Mouse (Mus musculus) ES-Bruce4 (cell line): ENCODE data around the gene Prickle1. TPM values are rescaled to one million over a fixed set of nuclear protein-coding genes. Genes with fewer than 3 reads are reported as not detected.
A peak's percentile ranks its signal among the peaks of the same experiment; 100 is the strongest.

Experiments
- H3K27ac ChIP-seq: 2 replicates; pipeline ENCODE4 v1.5.1; 2012; ENCODE audit warnings: low read length, inconsistent platforms; ENCODE audit not compliant: insufficient read depth
- H3K27me3 ChIP-seq: 2 replicates; pipeline ENCODE4 v1.6.1; 2012; ENCODE audit warnings: mild to moderate bottlenecking, low read length, inconsistent platforms; ENCODE audit not compliant: control insufficient read depth, poor library complexity, insufficient read depth, severe bottlenecking
- H3K36me3 ChIP-seq: 2 replicates; pipeline ENCODE4 v1.6.1; 2012; ENCODE audit warnings: inconsistent platforms, mild to moderate bottlenecking, low read length, moderate library complexity; ENCODE audit not compliant: control insufficient read depth, poor library complexity, insufficient read depth, severe bottlenecking
- H3K4me1 ChIP-seq: one replicate; pipeline ENCODE4 v1.8.1; 2011; ENCODE audit warnings: low read length; ENCODE audit not compliant: control insufficient read depth, insufficient read depth
- H3K4me3 ChIP-seq: 2 replicates; pipeline ENCODE4 v1.5.1; 2011; ENCODE audit warnings: low read depth, mild to moderate bottlenecking, low read length
- H3K9ac ChIP-seq: 2 replicates; pipeline ENCODE4 v1.6.1; 2012; ENCODE audit warnings: low read depth, mild to moderate bottlenecking, inconsistent platforms; ENCODE audit not compliant: poor library complexity, severe bottlenecking
- H3K9me3 ChIP-seq: replicated peaks from 2 replicates; pipeline ENCODE4 v1.6.1; 2012; ENCODE audit warnings: mild to moderate bottlenecking, low read length, inconsistent platforms; ENCODE audit not compliant: control insufficient read depth, poor library complexity, insufficient read depth, severe bottlenecking
- CTCF ChIP-seq: IDR thresholded peaks from one replicate; pipeline ENCODE4 v1.8.1; 2011; ENCODE audit warnings: low read depth, low read length
- EP300 ChIP-seq: IDR thresholded peaks from 2 replicates; pipeline ENCODE4 v1.6.1; 2011; ENCODE audit warnings: low read depth, low read length; ENCODE audit not compliant: insufficient read depth
- POLR2A ChIP-seq: IDR thresholded peaks from one replicate; pipeline ENCODE4 v1.8.1; 2011; ENCODE audit warnings: low read length; ENCODE audit not compliant: insufficient read depth
- polyA plus RNA-seq: library from polyadenylated mRNA; stranded (reverse); fragments of >200 nt; gene quantifications from 2 replicates; pipeline ENCODE4 v1.2.4, GENCODE M21; 2011; ENCODE audit warnings: low read depth; ENCODE audit not compliant: missing spikeins, insufficient read depth, insufficient read length

The Prickle1 gene
- 9.1 and 10.3 TPM in 2 replicates for polyA plus RNA-seq

DNA sequence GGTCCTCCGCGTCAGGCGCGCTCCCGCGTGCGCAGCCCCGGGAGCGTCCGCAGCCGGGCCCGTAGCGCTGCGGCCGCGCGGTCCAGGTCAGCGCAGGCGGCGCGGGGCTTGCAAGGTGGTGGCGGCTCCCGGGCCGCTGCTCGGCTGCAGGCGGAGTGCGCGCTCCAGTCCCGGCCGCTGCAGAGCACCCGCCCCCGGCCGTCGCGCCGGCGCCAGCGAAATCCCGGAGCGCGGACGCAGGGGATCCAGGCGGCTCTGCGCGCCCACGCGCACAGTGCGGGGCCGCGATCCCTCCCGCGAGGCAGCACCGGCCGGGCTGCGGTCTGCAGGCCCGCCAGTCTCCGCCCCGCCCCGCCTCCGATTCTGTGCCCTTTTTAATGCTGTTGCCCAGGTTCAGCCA, at the start of gene Prickle1:
Prickle1 (minus strand) TSS at position 146 of the 400 bp plus-strand sequence.
- H3K4me1 ChIP-seq: no peaks in the 10 kb centered on the region
- H3K4me3 ChIP-seq: peak within 1 kb of the TSS; percentile 78
- TF ChIP-seq POLR2A: no peak
- TF ChIP-seq CTCF: no peak
- TF ChIP-seq EP300: no peak
- H3K27me3 ChIP-seq: peaks cover 6% of the 10 kb centered on the region
- no peak within 1 kb of the TSS for H3K27ac ChIP-seq
- H3K9me3 ChIP-seq: no peaks in the 10 kb centered on the region
- no peaks in the 10 kb centered on the region for H3K36me3 ChIP-seq
- peak within 1 kb of the TSS; percentile 68 for H3K9ac ChIP-seq

DNA sequence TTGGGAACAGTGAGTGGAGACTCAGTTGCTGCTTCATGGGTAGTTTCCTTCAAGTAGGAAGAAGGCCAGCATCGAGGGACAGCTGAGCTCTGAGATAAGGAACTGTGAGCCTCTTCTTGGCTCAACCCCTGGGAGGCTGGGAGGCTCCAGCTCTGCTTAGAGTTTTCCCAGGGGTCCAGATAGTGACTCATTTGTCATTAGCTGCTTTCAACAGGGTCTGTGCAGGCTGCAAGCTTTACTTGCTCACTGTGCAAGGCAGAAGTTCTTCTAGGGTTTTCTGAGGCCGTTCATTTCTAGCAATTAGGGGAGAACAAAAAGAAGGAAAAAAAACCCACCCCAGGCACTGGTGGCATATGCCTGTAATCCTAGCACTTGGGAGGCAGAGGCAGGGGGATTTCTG, 44.5 kb upstream of the Prickle1 start:
- Histone ChIP-seq H3K27ac (no peak overlapping the region), H3K9me3 (no peaks in the 10 kb centered on the region; the same call in none of the 2 replicates), H3K36me3 (no peaks in the 10 kb centered on the region), H3K4me3 (no peak overlapping the region), H3K27me3 (0 out of 2 replicates have a peak, but pooled peaks cover 1% of the 10 kb centered on the region), H3K4me1 (no peaks in the 10 kb centered on the region), H3K9ac (no peak overlapping the region)
- TF ChIP-seq EP300 (no peak), POLR2A (no peak), CTCF (no peak)

DNA sequence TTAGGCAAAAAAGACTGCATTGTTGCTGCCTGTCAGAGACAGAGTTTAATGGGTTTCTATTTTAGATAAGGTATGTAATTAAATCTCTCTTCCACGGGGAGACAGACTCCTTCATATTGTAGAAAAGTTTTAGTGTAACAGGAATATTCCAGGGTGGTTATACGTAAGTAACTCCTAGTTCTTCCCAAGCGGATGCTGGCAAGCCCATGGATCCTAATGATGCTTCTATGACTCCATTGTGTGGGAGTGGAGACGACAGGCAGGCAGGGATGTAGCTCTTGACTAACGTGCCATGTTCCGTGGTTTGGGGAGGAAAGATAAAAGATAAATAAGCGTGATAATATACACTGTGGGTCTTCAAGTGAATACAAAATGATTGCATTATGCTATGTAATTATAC, 41.3 kb upstream of the Prickle1 start:
- Histone ChIP-seq H3K27ac (no peak overlapping the region), H3K4me1 (no peaks in the 10 kb centered on the region), H3K27me3 (0 out of 2 replicates have a peak, but pooled peaks cover 1% of the 10 kb centered on the region), H3K36me3 (no peaks in the 10 kb centered on the region), H3K4me3 (no peak overlapping the region), H3K9me3 (no peaks in the 10 kb centered on the region; the same call in none of the 2 replicates), H3K9ac (no peak overlapping the region)
- TF ChIP-seq POLR2A: no peak
- no peak for TF ChIP-seq EP300
- TF ChIP-seq CTCF: no peak

DNA sequence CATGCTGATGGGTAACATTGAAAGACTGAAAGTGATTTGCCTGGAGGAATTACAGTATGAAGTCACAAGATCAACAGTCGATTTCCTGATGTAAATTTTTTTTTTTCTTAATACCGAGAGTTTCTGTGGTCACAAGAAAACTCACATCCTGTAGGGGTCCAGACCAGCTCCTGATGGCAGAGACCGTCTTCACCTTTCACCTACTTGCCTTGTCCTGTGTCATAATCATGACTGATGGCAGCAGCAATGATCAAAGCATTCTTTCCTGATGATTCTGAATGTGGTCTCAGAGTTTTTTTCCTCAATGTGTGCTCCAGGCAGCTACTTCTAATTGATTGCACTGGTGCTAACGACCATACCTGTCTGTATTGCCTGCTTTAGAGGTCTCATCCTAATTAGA, 39.9 kb upstream of the Prickle1 start:
- Histone ChIP-seq H3K9me3 (no peaks in the 10 kb centered on the region; the same call in none of the 2 replicates), H3K4me3 (no peak overlapping the region), H3K27me3 (0 out of 2 replicates have a peak, but pooled peaks cover 1% of the 10 kb centered on the region), H3K36me3 (no peaks in the 10 kb centered on the region), H3K4me1 (no peaks in the 10 kb centered on the region), H3K9ac (no peak overlapping the region), H3K27ac (no peak overlapping the region)
- TF ChIP-seq POLR2A (no peak), EP300 (no peak), CTCF (no peak)

DNA sequence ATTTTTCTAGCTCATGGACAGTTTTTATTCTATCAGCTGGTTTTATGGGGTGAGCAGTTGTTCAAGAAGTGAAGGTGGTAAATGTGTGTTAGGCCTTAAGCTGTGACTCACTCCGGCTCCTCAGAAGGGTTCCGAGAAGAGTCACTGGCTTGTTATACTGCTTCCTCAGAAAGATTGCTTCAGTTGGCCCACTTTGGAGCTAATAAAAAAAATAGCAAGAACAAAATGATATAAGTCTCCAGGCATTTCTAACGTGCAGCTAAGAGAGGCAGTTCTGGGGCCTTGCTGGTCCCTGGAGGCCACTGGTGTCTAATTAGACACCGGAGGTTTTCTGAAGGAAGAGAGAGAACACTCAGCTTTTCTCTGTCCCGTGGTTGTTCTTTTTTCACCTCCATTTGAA, 38.8 kb upstream of the Prickle1 start:
- no peaks in the 10 kb centered on the region; the same call in 1 of the 2 replicates for H3K9me3 ChIP-seq
- no peak overlapping the region for H3K9ac ChIP-seq
- no peaks in the 10 kb centered on the region for H3K4me1 ChIP-seq
- no peaks in the 10 kb centered on the region for H3K36me3 ChIP-seq
- H3K27ac ChIP-seq: no peak overlapping the region
- 0 out of 2 replicates have a peak, but pooled peaks cover 1% of the 10 kb centered on the region for H3K27me3 ChIP-seq
- no peak for TF ChIP-seq CTCF
- no peak for TF ChIP-seq EP300
- TF ChIP-seq POLR2A: no peak
- no peak overlapping the region for H3K4me3 ChIP-seq

DNA sequence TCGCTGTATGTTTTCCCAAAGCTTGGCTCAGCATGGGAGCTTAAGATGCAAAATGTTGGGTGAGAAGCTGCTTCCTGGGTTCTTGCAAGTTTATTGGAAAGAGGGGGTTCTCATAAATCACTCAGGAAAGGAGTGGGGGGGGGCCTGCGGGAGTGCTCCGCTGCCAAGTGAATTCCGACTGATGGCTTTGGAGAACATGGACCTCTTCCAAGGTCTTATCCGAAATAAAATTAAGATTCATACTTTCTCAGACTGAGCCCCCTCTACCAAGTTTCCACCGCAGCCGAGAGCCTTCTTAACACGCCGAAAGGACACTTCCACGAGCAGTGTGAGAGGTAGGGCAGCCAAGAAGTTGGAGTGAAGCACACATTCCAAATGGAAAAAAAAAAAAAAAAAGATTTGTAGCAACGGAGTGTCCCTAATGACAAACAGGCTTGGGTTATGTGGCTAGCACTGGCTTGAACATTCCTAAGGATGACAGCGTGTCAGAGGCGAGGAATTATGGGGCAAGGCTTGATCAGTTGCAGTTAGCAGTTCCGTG, 34.4 kb upstream of the Prickle1 start:
- Histone ChIP-seq H3K27ac (no peak overlapping the region), H3K27me3 (peaks cover 2% of the 10 kb centered on the region; the same call in 1 of the 2 replicates), H3K4me3 (no peak overlapping the region), H3K9me3 (no peaks in the 10 kb centered on the region), H3K9ac (no peak overlapping the region), H3K36me3 (no peaks in the 10 kb centered on the region), H3K4me1 (no peaks in the 10 kb centered on the region)
- TF ChIP-seq POLR2A (no peak), EP300 (no peak), CTCF (no peak)
